Mouse (Mus musculus): Measurements from ENCODE around the gene Kifap3.

Kifap3 gene

DNA sequence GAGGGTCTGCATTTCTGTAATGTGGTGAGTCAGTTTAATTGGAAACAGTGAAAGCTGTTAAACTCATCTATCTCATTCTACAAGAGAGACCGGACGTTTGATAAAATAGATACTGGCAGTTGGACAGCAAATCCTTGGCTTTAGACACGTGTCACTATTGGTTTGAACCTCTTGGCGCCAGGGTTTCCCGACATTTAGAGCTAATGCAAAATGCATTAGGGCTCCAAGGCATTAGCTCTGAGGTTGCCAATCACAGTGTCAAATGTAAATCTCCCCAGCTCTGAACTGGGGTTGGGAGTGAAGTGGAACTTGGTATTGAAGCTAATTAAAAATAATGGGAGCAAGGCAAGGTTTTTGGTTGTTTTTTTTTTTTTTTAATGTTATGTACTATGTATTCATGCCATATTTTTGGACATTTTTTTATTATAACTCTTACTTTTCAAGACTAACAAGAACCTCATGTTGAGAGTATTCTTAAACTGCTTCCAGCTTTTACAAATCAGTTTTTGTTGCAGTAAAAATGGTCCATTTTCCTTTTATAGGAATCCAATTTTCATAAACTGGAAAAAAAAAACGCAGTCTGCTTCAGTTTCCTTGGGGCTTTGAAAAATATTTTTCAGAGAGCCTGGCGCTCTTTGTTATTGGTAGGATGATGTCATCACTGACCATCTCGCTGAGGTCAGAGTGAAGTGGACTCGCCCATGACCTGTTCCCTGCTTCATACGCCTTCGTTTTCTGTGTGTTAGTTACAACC is 114.6 kb downstream of the Kifap3 start:
- DNase-seq (ENCODE audit: low read depth in 1 of 2, low spot score in 2 of 2) = no peak

DNA sequence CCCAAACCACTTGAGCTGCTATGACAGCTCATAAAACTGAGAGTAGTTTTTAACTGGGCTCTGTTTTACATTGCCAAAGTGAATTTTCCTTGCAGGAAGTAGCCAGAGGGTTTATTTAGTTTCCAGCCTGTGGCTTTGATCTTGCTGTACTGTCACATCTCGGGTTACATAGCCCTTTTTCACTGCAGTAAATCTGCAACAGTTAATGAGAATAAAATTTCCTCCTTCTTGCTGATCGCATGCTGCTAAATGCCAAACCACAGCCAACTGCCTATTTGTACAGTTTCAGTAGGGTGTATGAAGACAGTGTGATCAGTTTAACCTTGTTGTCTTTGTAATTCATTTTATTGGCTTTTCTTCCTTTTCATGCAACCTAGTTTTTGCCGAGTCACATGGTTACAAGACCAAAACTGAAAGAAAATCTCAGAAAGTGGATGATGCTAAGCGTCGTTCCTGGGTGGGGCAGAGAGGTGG is 118.9 kb downstream of the Kifap3 start:
- no peak for DNase-seq (ENCODE audit: low read depth in 1 of 2, low spot score in 2 of 2)

DNA sequence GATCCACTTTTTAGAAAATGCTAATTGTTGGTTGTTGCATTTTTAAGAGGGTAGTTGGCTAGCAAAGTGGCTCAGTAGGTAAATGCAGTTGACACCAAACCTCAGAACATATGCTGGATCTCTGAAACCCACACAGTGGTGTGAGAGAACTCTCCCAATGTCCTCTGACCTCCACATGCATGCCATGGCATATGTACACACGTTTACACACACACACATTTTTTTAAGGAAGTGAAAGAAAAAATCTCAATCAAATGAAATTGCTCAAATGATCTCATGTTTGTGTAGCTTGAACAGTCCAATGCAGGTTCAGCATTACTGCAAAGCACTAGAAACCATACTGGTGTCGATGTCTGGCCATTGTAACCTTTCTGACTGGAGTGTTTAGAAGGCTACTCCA is 120.2 kb downstream of the Kifap3 start:
- no peak for DNase-seq (ENCODE audit: low read depth in 1 of 2, low spot score in 2 of 2)

DNA sequence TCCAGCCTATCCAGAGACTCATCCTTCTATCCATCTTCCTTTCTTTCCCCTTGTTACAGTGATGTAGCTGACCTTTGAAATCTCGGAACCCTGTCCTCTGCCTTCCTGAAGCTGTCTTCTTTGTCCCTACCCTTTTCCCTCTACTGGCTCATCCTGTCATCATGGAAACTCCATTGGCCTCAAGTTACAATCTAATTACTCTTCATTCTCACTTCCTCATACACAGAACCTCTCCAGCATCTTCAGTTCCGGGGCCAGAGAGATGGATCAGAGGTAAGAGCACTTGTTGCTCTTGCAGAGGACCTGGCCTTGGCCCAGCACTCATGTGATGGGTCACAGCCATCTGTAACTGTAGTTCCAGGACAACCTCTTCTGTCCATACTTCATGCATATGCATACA is 120.8 kb downstream of the Kifap3 start:
- DNase-seq (ENCODE audit: low read depth in 1 of 2, low spot score in 2 of 2) = no peak

DNA sequence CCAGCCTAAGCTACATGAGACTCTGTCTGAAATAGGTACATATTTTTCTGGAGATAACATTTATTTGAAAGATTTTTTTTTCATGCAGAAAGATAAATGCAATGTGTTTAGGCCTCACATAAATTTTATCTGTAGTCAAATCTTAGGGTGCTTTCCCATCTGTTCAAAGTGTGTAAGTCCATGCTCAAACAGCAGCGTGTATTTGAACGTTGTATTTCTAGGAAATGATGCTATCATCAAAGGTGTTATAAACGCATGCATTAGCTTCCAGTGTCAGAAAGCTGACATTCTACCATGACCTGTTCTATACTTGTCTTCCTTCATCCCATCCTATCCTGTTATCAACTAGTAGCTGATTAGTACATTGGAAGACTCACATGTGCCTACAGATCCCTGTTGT is 124.0 kb downstream of the Kifap3 start:
- DNase-seq (ENCODE audit: low read depth in 1 of 2, low spot score in 2 of 2) = no peak

DNA sequence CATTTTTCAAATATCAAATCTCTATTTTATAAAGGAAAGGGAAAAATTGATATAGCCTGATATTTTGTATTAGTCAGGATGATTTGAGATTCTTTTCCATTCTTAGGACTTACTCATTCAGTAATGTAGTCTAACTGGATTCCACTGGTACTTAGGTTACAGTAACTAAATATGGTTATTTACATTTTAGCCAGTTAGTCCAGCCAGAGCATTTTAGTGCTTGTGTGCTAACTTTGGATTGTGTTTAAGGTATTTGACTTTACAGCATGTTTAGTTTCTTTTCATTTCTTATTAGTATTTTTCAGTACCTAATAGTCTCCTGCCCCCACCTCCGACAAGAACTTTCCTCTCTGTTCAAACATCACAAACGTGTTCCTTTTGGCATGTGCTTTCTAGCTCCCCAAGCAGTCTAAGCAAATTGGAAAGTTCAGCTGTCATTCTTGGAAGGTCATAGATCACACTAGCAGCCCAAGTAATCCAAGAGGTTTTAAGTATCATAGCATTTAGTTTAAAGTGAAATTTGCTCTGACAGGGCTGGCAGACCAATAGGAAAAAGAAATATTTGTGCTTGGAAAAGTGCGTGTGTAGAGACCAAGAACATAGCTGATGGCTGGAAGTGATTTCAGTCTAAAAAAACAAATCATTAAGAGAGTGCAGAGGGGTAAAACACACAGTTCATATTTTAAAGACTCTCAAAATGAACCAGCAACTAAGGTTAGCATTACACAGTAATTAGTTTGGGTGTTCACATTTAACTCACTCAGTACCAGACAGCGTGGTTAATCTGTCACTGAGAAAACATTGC is 127.8 kb downstream of the Kifap3 start:
- DNase-seq (ENCODE audit: low read depth in 1 of 2, low spot score in 2 of 2) = no peak

DNA sequence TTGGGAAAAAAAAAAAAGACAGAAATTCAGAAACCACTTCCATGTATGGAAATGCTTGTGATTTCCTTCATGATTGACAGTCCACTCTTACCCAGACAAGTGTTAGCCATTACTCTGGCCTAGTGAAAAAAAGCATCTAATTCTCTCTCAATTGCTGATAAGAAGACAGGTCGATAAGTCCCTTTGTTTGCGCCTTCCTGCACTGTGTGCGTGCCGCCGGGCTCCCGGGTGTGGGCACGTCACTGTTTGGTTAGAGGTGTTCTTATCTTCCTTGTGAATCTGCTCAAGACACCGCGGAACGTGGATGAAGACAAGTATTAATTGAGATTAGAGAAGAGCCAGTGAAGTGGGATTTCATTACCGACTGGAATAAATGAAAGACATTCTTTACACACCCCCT is 129.0 kb downstream of the Kifap3 start:
- DNase-seq (ENCODE audit: low read depth in 1 of 2, low spot score in 2 of 2) = no peak

DNA sequence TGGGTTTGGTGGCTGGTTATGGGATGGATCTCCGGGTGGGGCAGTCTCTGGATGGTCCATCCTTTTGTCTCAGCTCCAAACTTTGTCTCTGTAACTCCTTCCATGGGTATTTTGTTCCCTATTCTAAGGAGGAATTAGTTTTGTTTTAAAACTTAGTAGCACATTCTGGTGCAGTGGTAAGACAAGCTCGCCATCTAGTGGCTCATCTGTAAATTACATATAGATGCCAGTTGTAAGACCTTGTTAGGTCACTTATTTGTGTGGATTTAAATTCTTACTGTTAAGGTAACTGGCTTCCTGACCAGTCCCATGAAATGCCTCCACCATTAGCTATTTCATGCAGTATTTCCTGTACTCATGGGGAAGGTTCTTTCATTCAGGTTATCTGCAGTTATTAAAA is 131.0 kb downstream of the Kifap3 start:
- no peak for DNase-seq (ENCODE audit: low read depth in 1 of 2, low spot score in 2 of 2)

DNA sequence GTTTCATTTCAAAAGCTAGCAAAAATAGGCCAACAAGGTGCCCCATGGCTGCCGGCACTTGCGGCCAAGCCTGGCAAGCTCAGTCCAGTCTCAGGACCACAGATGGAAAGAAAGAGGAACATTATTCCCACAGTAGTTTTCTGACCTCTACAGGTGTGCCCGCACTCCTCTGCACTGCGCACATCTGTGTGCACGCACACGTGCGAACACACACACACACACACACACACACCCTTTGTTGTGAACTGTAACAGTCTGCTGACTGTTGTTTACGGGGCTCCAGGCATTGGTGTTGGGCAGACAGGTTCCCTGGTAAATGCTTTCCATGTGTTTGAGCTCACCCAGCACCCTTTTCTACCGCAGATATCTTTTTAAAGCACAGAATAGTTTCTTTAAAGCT is 131.4 kb downstream of the Kifap3 start:
- no peak for DNase-seq (ENCODE audit: low read depth in 1 of 2, low spot score in 2 of 2)

DNA sequence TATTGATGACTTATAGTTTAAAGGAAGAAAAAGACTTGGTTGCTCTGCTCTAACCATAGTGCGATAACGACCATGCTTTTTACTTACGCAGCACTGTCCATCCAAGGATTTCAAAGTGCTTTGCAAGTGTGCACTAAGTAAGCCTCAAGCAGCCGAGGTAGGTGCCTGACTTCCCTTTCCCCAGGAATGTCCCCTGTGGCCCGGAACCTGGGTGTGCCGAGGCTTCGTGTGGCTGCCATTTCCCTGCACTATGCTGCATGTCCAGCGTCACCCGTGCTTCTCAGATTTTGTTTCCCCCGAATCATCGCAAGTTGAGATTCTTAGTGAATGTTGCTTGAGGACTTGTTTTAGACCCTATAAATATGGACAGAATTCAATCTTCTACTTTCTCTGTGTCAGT is 132.6 kb downstream of the Kifap3 start:
- DNase-seq (ENCODE audit: low read depth in 1 of 2, low spot score in 2 of 2) = no peak

DNA sequence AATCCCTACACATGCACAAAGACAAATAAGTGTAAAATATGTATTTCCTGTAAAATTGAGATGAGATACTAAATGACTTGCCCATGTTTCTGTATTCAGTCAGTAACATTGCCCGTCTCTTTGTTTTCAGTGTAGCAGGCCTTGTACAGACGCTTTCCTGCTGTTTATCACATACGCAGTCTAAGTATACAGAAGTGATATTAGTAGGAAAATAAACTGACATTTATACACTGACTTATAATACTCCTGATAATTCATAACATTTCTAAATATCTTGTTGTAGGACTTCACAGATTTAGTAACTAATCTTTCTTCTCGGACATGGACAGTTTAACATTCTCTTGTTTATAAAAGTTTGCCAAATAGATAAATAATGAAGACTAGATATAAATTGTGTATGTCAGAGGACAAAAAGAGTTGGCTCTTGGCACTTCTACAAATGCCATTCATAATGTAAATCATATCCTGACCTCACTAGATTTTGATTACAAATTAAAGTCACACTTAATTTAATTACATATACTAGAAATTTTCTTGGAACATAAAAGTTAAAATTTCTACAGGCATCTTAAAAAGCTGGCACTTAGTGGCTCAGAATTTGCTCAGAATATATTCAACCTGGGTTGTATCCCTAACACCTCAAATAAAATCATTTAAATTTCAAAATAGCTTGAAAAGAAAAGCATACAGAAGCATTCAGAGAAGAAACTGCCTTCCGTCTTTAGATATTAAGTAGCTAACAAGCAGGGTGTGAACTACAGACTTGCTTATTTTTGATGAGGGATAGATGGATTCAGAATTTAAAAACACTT is 138.2 kb downstream of the Kifap3 start:
- no peak for DNase-seq (ENCODE audit: low read depth in 1 of 2, low spot score in 2 of 2)

DNA sequence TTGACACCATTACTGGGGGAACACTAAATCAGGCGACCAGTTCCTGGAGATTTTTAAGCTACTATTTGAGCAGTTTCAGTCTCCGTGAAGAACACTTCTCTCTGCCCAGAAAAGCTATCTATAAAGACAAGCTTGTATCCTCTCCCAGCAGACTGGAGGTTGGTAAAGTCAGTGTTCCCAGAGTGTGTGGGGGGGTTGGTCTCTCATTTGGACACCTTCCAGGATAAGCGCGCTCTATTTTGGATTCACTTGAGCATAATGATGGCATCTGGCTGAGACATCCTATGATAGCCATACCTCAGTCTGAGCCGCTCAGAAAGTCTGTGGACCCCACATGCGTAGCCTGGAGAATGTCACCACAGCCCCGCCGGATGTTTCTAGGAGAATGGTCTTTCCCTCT is 144.7 kb downstream of the Kifap3 start:
- no peak for DNase-seq (ENCODE audit: low read depth in 1 of 2, low spot score in 2 of 2)

DNA sequence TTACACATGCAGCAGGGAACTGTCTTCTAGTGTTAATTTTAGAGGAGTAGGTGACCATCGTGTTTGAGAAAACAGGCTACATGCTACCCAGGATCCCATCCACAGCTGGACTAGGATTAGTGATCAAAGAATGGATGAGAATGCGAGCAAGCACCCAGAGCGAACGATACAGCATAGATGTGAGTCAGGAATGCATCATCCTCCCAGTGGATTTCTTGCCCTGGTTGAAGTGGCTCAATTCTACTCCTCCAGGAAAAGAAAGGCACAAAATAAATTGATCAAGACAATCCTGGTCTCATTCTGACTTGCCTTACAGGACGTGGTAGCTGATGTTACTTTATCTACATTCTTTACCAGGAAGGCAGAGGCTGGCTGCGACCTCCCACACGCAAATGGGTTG is 149.5 kb downstream of the Kifap3 start, which contains the start of gene Scyl3:
Gene Scyl3 (plus strand): TSS at position 255 of the 400 bp plus-strand sequence.
- no peak for DNase-seq (ENCODE audit: low read depth in 1 of 2, low spot score in 2 of 2)

DNA sequence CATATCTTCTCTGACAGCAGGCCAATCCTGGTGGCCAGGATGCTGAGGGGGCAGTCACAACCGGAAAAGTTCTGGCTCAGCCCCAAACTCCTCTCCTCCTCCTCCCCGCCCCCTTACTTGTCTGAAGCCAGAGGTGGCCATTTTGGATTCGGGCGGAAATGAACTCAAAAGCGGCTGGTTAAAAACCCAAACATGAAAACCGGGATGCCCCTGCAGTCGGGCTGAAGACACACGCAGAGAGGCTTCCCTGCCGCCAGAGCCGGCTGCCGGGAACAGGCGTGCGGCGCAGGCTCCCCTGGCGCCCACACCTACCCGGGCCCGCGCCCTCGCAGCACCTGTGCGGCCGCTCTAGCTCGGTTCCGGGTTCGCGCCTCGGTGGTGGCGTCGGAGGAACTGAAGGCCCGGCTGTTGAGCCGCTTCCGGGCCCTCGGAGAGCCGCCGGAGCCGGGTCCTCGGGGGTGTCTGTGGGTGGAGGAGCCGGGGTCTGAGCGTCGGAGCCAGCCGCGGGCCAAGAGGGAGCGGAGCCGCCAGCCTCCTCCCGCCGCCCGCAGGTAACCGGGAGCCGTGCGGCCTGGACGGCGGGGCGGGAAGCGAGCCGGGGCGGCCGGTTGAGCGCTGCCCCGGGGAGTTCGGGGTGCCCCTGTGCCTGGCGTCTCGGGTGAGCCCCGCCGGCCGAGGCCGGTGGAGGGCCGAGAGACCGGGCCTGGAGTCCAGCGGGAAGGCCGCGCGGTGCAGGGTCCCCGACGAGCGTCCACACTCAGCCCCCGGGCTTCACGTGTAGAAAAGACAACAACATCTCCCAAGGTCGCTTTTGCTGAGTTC is 150.5 kb downstream of the Kifap3 start:
- DNase-seq (ENCODE audit: low read depth in 1 of 2, low spot score in 2 of 2) = peak; percentile 37 to 77

DNA sequence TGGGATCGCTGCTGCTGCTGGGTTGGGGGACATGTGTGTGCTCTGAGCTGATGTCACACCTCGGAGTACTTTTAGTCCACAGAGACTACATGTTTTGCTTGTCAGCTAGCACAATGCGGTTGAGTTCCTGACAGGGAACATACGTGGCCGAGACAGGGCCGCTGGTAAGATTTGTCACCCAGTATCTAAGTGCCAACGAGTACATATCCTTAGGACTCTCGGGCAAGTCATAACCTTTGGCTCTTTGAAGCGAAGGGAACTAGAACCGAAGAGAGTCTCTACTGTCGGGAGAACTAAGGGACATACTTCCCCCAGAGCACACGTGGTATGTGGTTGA is 151.0 kb downstream of the Kifap3 start:
- DNase-seq (ENCODE audit: low read depth in 1 of 2, low spot score in 2 of 2) = peak in 1 of 2 experiments; percentile 12

DNA sequence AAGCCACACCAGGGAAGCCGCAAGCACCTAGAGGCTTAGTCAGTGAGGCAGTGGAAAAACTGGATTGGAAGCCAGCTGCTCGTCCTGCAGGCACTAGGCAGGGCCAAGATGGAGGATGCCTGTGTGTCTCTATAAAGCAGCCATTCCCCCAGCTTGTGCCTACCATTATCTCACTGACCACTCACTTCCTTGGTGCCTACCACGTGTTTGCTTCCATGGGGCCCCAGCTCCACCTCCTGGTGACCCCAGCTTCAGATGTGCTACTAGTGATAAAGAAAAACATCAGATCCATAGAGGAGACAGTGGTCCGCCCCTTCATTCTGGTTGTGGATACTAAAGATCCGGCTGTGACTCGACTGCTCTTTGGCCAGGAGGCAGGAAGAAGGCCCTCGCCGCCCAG is 152.4 kb downstream of the Kifap3 start:
- no peak for DNase-seq (ENCODE audit: low read depth in 1 of 2, low spot score in 2 of 2)

DNA sequence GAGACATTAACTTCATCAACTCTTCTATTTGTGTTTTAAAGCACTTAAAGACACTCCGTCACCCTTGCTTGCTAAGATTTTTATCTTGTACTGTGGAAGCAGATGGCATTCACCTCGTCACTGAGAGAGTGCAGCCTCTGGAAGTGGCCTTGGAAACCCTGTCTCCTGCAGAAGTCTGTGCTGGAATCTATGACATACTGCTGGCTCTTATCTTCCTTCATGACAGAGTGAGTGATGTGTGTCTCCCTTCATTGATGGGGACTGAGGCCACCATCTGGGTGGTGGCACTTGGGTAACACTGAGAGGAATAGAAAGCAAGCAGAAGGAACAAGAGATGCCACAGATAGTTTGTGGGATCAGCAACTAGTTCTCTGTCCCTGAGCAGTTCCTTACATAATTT is 155.2 kb downstream of the Kifap3 start:
- DNase-seq (ENCODE audit: low read depth in 1 of 2, low spot score in 2 of 2) = no peak

DNA sequence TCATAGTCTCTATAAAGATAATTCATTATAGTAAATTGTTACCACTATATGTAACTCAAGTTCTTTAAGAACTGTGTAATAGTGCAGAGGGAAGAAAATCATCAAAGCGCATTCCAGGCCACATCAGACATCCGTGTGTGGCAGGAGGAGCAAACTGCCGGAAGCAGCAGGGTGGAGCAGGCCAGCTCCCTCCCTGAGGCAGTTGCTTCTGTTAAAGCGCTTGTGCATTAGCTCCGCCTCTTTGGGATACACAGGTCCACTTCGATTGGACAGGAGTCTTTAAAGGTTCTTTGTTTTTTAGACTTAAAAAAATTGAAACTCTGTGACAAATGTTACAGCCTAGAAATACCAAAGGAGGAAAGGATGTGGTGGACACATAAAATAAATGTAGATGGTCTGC is 162.7 kb downstream of the Kifap3 start:
- no peak for DNase-seq (ENCODE audit: low read depth in 1 of 2, low spot score in 2 of 2)

DNA sequence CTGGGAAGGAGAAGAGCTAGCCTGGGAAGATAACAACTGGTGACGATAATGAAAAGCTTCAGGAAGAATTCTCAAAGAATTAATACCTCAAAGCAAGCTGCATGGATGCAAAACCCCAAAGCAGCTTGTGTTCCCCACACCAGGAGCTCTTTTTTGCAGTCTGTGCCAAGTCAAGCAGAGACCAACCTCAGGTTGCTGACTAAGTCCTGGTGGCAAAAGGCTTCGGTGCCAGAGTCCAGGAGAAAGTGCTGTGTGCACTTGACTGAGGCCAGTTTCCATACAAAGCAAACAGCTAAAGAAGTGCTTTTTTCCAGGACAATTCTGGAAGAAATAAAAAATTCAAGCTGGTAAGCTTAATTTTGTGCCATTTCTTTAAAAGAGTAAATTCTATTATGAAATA is 174.0 kb downstream of the Kifap3 start:
- no peak for DNase-seq (ENCODE audit: low read depth in 1 of 2, low spot score in 2 of 2)

DNA sequence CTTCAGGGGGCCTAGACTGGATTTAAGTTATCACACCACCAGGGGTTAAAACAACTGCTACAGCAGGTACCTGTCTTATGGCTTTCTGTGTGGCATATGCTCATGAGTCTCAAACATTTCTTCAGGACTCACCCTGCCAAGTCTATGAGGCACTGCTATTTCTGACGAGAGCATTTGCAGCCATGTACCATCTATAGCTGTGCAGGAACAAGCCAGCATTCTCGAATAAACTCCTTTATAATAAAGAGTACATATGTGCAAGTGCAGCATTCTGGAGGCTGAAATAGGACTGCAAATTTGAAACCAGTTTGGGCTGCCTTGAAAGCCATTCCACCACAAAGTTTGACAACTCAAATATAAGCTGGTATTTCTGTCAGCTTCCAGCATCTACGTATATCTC is 178.7 kb downstream of the Kifap3 start:
- no peak for DNase-seq (ENCODE audit: low read depth in 1 of 2, low spot score in 2 of 2)
